Mouse (Mus musculus): Measurements from ENCODE around the gene 1700001L19Rik.

DNA sequence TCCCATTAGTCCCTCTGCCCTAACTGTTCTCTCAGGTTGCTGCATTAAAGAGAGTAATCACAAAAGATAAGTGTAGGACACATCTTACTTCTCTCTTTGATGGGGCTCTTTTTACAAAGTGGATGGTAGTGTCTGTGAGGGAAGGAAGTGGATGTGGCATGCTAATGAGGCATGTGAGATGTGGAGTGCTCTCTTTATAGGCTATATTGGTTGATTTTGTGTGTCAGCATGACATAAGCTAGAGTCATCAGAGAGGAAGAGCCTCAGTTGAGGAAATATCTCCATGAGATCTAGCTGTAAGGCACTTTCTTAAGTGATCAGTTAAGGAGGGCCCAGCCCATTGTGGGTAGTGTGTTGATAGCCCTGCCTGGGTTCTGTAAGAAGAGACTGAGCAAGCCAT is 8.9 kb upstream of the 1700001L19Rik start:
- TF ChIP-seq TAL1 (IDR thresholded peaks at IDR 0.05; ENCODE audit: low read length) (no peak), GATA1 (IDR thresholded peaks at IDR 0.05; ENCODE audit: low read length) (no peak)

Data from erythroblast, embryonic 14.5 days (primary cell).